Mouse (Mus musculus) MEL (cell line): ENCODE measurements around the gene Pink1. TPM values are rescaled to one million over a fixed set of nuclear protein-coding genes. Genes with fewer than 3 reads are reported as not detected.

Experiments
- DNase-seq: peaks from one replicate; pipeline ENCODE4 v3.0.0; 2011; ENCODE audit warnings: low read depth, low spot score
- H3K27ac ChIP-seq: 2 replicates; pipeline ENCODE4 v1.5.1; 2012; ENCODE audit warnings: low read depth, mild to moderate bottlenecking, control low read depth, low read length, moderate library complexity; ENCODE audit not compliant: control insufficient read depth
- H3K27me3 ChIP-seq, 2 experiments: fragments of 150-350 bp in 1 of 2; sonication (generic) in 1 of 2; 2 replicates each; pipeline ENCODE4 v1.6.1; 2012; ENCODE audit warnings: low read length in 2 of 2, mild to moderate bottlenecking in 2 of 2, improper control_type of control experiment in 1 of 2, moderate library complexity in 1 of 2; ENCODE audit not compliant: insufficient read depth in 2 of 2, control insufficient read depth in 1 of 2
- H3K36me3 ChIP-seq, 2 experiments: 2 replicates each; pipeline ENCODE4 v1.6.1; 2012 to 2014; ENCODE audit warnings: low read length in 2 of 2, improper control_type of control experiment in 1 of 2, inconsistent platforms in 1 of 2, mild to moderate bottlenecking in 1 of 2; ENCODE audit not compliant: insufficient read depth in 2 of 2, control insufficient read depth in 1 of 2
- H3K4me1 ChIP-seq, 2 experiments: fragments of 150-350 bp in 1 of 2; sonication (generic) in 1 of 2; 2 replicates each; pipeline ENCODE4 v1.6.1; 2012; ENCODE audit warnings: low read length in 2 of 2, improper control_type of control experiment in 1 of 2, mild to moderate bottlenecking in 1 of 2; ENCODE audit not compliant: insufficient read depth in 2 of 2, control insufficient read depth in 1 of 2
- H3K4me3 ChIP-seq, 2 experiments: fragments of 150-350 bp in 1 of 2; sonication (generic) in 1 of 2; 2 replicates each; pipeline ENCODE4 v1.5.1; 2012; ENCODE audit warnings: low read depth in 2 of 2, low read length in 2 of 2, mild to moderate bottlenecking in 2 of 2, moderate library complexity in 2 of 2, control low read depth in 1 of 2, improper control_type of control experiment in 1 of 2; ENCODE audit not compliant: control insufficient read depth in 1 of 2, insufficient read depth in 1 of 2
- H3K79me2 ChIP-seq: 2 replicates; pipeline ENCODE4 v1.6.1; 2012; ENCODE audit warnings: mild to moderate bottlenecking, low read length, moderate library complexity; ENCODE audit not compliant: control insufficient read depth, poor library complexity, insufficient read depth
- H3K9ac ChIP-seq: 2 replicates; pipeline ENCODE4 v1.6.1; 2012; ENCODE audit warnings: low read depth, mild to moderate bottlenecking, control low read depth, low read length, moderate library complexity; ENCODE audit not compliant: control insufficient read depth, poor library complexity, severe bottlenecking
- H3K9me3 ChIP-seq: fragments of 150-350 bp; sonication (generic); replicated peaks from 2 replicates; pipeline ENCODE4 v1.6.1; 2012; ENCODE audit warnings: mild to moderate bottlenecking, low read length, improper control_type of control experiment, moderate library complexity; ENCODE audit not compliant: insufficient read depth
- E2F4 ChIP-seq: IDR thresholded peaks from 2 replicates; pipeline ENCODE4 v1.6.1; 2011; ENCODE audit warnings: low read depth, low read length, improper control_type of control experiment, borderline replicate concordance
- EP300 ChIP-seq, 2 experiments: IDR thresholded peaks; 2 replicates each; pipeline ENCODE4 v1.6.1; 2011; ENCODE audit warnings: improper control_type of control experiment in 2 of 2, low read length in 2 of 2, low read depth in 1 of 2, mild to moderate bottlenecking in 1 of 2
- ETS1 ChIP-seq: IDR thresholded peaks from 2 replicates; pipeline ENCODE4 v1.6.1; 2012; ENCODE audit warnings: low read depth, mild to moderate bottlenecking, inconsistent platforms, low read length, improper control_type of control experiment, moderate library complexity
- GABPA ChIP-seq: IDR thresholded peaks from 2 replicates; pipeline ENCODE4 v1.6.1; 2012; ENCODE audit warnings: low read depth, mild to moderate bottlenecking, inconsistent platforms, low read length, improper control_type of control experiment, moderate library complexity
- HCFC1 ChIP-seq: IDR thresholded peaks from 2 replicates; pipeline ENCODE4 v1.6.1; 2012; ENCODE audit warnings: low read depth, mild to moderate bottlenecking, inconsistent platforms, low read length, improper control_type of control experiment, moderate library complexity
- KAT2A ChIP-seq: conservative IDR thresholded peaks from 2 replicates; pipeline ENCODE4 v1.6.1; 2012; ENCODE audit warnings: low read depth, low read length, improper control_type of control experiment, inconsistent platforms
- MAFK ChIP-seq: IDR thresholded peaks from 2 replicates; pipeline ENCODE4 v1.6.1; 2011; ENCODE audit warnings: low read depth, mild to moderate bottlenecking, low read length, improper control_type of control experiment, borderline replicate concordance
- MAZ ChIP-seq: IDR thresholded peaks from 2 replicates; pipeline ENCODE4 v1.6.1; 2012; ENCODE audit warnings: low read depth, mild to moderate bottlenecking, inconsistent platforms, low read length, improper control_type of control experiment
- MEF2A ChIP-seq: IDR thresholded peaks from 2 replicates; pipeline ENCODE4 v1.6.1; 2014; ENCODE audit warnings: low read depth, mild to moderate bottlenecking, inconsistent platforms, low read length, improper control_type of control experiment; ENCODE audit not compliant: poor library complexity, insufficient replicate concordance, severe bottlenecking; ENCODE audit errors: extremely low read depth
- MXI1 ChIP-seq: IDR thresholded peaks from 2 replicates; pipeline ENCODE4 v1.6.1; 2011; ENCODE audit warnings: mild to moderate bottlenecking, low read depth, low read length, improper control_type of control experiment
- MYC ChIP-seq: IDR thresholded peaks from 2 replicates; pipeline ENCODE4 v1.6.1; 2011; ENCODE audit warnings: low read depth, mild to moderate bottlenecking, low read length, improper control_type of control experiment, moderate library complexity
- NRF1 ChIP-seq: IDR thresholded peaks from 2 replicates; pipeline ENCODE4 v1.6.1; 2014; ENCODE audit warnings: low read depth, mild to moderate bottlenecking, inconsistent platforms, low read length, improper control_type of control experiment, moderate library complexity; ENCODE audit not compliant: poor library complexity, insufficient read depth, severe bottlenecking
- POLR2AphosphoS5 ChIP-seq: IDR thresholded peaks from 2 replicates; pipeline ENCODE4 v1.6.1; 2012; ENCODE audit warnings: low read depth, borderline replicate concordance, mild to moderate bottlenecking, inconsistent platforms, low read length, moderate library complexity, mixed read lengths
- RAD21 ChIP-seq: IDR thresholded peaks from 2 replicates; pipeline ENCODE4 v1.6.1; 2011; ENCODE audit warnings: mild to moderate bottlenecking, low read depth, low read length, improper control_type of control experiment
- SIN3A ChIP-seq: IDR thresholded peaks from 2 replicates; pipeline ENCODE4 v1.6.1; 2012; ENCODE audit warnings: low read length, improper control_type of control experiment, inconsistent platforms
- TAL1 ChIP-seq: IDR thresholded peaks from 2 replicates; pipeline ENCODE4 v1.6.1; 2012; ENCODE audit warnings: mild to moderate bottlenecking, inconsistent platforms, low read length, moderate library complexity, mixed read lengths
- TCF12 ChIP-seq: IDR thresholded peaks from 2 replicates; pipeline ENCODE4 v1.6.1; 2014; ENCODE audit warnings: low read depth, mild to moderate bottlenecking, inconsistent platforms, low read length, improper control_type of control experiment, moderate library complexity
- UBTF ChIP-seq: IDR thresholded peaks from 2 replicates; pipeline ENCODE4 v1.6.1; 2012; ENCODE audit warnings: low read depth, mild to moderate bottlenecking, inconsistent platforms, low read length, improper control_type of control experiment, moderate library complexity, borderline replicate concordance; ENCODE audit not compliant: insufficient read depth
- ZC3H11A ChIP-seq: IDR thresholded peaks from 2 replicates; pipeline ENCODE4 v1.6.1; 2012; ENCODE audit warnings: low read depth, mild to moderate bottlenecking, inconsistent platforms, low read length, improper control_type of control experiment
- ZKSCAN1 ChIP-seq: IDR thresholded peaks from 2 replicates; pipeline ENCODE4 v1.6.1; 2012; ENCODE audit warnings: low read depth, mild to moderate bottlenecking, inconsistent platforms, low read length, improper control_type of control experiment, moderate library complexity
- polyA plus RNA-seq, 2 experiments: library from polyadenylated mRNA; stranded (reverse) in 1 of 2; unstranded in 1 of 2; fragments of >175 nt in 1 of 2; fragments of >200 nt in 1 of 2; gene quantifications; 2 replicates each; pipeline versions ENCODE4 v1.2.1 to v1.2.4; 2012; ENCODE audit warnings: low replicate concordance in 2 of 2, low read depth in 1 of 2; ENCODE audit not compliant: insufficient read length in 2 of 2, insufficient read depth in 1 of 2, missing spikeins in 1 of 2
- total RNA-seq: library from RNA; depleted of rRNA; stranded (reverse); fragments of 300-350 nt; gene quantifications from 2 replicates; pipeline ENCODE4 v1.2.3, GENCODE M21; 2012

Gene Pink1
- total and polyA plus RNA-seq, 3 experiments, result 21.2 to 22.1 TPM; not detected in 1

DNA sequence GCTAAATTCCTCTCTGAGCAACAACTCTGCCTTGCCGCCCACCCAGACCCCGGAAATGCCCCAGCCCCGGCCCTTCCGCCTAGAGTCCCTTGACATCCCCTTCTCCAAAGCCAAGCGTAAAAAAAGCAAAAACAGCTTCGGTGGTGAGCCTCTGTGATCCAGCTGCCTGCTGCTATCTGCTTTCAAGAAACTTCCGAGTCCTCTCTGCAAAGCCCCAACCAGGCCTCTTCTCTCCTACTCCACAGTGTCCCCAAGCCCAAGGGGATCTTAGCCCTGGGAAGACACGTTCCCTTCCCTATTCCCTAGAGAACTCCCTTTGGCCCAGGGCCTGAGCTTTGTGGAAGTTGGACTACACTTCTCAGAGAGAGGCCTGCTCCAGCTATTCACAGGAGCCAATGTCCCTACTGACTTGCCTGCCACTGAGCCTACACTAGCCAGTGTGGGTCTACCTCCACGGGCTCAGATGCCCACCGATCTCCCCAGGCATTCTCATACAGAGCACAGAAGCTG is 24.8 kb downstream of the Pink1 start:
- Histone ChIP-seq H3K27ac (no peak overlapping the region), H3K27me3 (no peaks in the 10 kb centered on the region), H3K79me2 (peaks cover 14% of the 10 kb centered on the region), H3K4me1 (peaks cover 0 to 11% of the 10 kb centered on the region in 2 experiments; a peak in 3 of 4 replicates), H3K9ac (no peak overlapping the region), H3K36me3 (peaks cover 0 to 7% of the 10 kb centered on the region in 2 experiments; a peak in 2 of 4 replicates), H3K9me3 (no peaks in the 10 kb centered on the region), H3K4me3 (no peak overlapping the region)
- TF ChIP-seq MYC (no peak), HCFC1 (no peak), ZC3H11A (no peak), ETS1 (no peak), RAD21 (no peak), MXI1 (no peak), MEF2A (no peak), SIN3A (no peak), UBTF (no peak), GABPA (no peak), ZKSCAN1 (no peak), E2F4 (no peak), NRF1 (no peak), MAZ (no peak), EP300 (IDR thresholded peaks at IDR 0.05; ENCODE audit: low read depth in 1 of 2, low read length in 2 of 2) (no peak), TCF12 (no peak), TAL1 (no peak), MAFK (no peak), POLR2AphosphoS5 (no peak)
- no peak for DNase-seq

DNA sequence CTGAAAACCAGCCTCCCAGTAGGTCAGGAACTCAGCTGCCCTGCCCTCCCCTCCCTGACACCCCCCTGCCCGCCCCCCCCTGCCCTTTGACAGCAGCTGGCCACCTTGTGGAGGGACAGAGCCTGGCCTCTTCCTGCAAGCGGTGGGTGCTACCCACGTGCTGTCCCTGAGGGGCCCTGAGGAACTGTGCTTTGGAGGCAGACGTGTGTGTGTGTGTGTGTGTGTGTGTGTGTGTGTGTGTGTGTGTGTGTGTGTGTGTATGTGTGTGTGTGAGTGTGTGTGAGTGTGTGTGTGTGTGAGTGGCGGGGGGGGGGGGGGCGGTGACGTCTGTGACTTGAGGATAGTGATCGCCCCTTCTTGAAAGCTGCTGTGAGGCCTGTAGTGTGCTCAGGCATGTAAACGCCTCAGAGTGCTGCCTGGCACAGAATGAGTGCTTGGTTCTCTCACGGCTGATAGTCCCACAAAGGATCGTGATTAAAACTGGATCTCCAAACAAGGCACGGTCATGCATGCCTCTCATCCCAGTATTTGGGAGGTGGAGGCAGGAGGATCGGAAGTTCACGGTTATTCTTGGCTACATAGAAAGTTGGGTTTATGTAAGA is 32.1 kb downstream of the Pink1 start:
- Histone ChIP-seq H3K36me3 (no peaks in the 10 kb centered on the region), H3K4me1 (no peaks in the 10 kb centered on the region), H3K27me3 (no peaks in the 10 kb centered on the region), H3K27ac (no peak overlapping the region), H3K79me2 (no peaks in the 10 kb centered on the region), H3K9ac (no peak overlapping the region), H3K4me3 (no peak overlapping the region), H3K9me3 (no peaks in the 10 kb centered on the region)
- no peak for DNase-seq
- no peak for TF ChIP-seq KAT2A
